Mouse (Mus musculus) embryonic fibroblast, embryonic 13.5 days (primary cell): ENCODE measurements around the gene Ift52.

Experiments used
- CTCF ChIP-seq: IDR thresholded peaks from 2 replicates; pipeline ENCODE4 v1.5.1; 2011; ENCODE audit warnings: mild to moderate bottlenecking, control low read depth, low read length, moderate library complexity, borderline replicate concordance; ENCODE audit not compliant: insufficient read depth
- POLR2A ChIP-seq: IDR thresholded peaks from 2 replicates; pipeline ENCODE4 v1.6.1; 2011; ENCODE audit warnings: low read depth, mild to moderate bottlenecking, control low read depth, low read length, moderate library complexity

DNA sequence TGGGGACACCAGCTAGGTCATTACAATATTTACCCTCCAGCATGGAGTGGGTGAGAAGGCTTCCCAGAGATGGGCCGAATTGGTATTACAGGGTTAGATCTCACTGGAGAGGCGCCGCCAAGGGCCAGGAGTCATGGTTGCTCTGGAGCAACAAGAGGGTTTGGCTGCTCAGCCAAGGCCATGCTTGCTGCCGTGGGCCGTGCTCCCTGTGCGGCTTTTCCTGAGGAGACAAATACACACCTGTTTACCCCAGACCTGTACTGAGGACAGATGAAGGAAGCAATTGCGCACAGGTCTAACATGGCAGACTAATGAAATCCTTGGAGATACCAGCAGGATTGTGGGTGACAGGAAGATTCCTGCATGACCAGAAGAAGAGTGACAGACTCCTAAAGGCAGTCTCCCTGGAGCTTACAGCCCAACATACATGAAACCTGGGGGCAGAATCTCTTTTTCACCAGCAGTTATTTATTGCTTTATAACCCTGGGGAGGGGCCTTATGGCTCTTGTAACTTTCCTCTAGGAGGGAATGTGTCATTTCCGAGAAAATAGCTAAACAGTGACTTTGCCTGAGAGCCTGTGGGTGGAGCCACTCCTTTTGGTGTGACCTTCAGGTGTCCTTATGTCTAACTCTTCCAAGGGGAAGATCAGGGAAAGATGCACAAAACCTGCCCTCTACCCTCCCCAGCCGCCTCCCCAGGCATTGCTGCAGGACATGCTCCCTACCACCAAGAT is 56.0 kb downstream of the Ift52 start:
- TF ChIP-seq POLR2A (no peak), CTCF (no peak)
